Mouse (Mus musculus): Measurements from ENCODE around the gene Scube3.
A peak's percentile ranks its signal among the peaks of the same experiment; 100 is the strongest.

Gene Scube3

DNA sequence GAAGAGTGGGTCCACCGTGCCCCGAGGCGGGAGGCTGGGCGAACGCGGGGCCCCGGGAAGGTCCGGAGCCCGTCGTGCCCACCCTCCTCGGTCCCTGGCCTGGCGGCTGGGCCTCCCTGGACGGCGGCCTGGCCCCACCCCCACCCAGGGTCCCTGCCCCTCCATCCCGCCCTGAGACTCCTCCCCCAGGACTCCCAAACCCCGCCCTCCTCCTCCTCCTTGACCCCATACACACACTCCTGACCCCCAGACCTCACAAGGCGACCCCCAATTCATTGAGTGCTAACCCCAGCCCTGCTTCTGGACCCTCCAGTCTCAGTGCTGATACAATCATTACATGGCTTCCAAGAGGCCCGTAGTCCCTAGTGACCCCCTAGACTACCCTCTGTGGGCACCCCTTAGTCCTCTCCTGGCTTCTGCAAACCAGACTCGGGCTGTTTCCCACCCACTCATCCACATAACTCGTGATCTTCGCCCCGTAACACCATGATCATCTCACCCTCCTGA lies 35.7 kb downstream of the Scube3 start:
- DNase-seq (ENCODE audit: low spot score) = no peak

GRCm38 (mm10) chr17:28180331-28180730 lies 38.4 kb downstream of the Scube3 start:
- no peak for DNase-seq (ENCODE audit: low spot score)

DNA sequence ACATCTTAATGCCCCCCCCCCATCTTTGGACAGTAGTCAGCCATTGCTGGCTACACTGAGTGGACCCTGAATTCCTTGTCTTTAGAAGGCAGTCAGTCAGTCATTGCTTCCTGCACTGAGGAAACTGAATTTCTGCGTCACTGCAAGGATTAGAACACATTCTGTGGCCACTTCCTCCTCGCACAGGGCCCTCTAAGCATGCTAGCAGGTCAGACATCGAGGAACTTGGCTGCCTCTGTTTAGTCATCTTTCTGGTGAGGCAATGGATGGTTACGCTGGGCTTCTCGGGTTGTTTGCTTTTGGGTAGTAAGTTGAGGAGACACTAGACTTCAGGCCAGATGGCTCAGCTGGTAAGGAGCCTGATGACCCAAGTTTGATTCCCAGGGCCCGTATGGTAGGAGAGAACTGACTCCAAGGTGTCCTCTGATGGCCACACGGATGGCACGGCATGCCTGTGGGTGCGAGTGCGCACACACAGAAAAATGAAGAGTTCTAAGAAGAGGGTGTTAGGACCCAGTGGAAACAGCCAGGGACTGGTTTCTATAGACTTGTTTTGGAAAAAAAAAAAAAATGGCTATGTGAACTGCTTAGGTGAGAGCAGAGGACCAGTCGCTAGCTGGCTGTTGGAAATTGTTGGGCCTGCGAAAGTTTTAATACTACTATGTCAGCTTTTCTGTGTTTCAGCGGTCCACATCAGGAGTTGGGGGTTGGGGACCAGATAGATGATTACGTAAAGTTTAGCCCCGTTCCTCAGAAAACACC lies 39.0 kb downstream of the Scube3 start:
- DNase-seq (ENCODE audit: low spot score) = no peak

DNA sequence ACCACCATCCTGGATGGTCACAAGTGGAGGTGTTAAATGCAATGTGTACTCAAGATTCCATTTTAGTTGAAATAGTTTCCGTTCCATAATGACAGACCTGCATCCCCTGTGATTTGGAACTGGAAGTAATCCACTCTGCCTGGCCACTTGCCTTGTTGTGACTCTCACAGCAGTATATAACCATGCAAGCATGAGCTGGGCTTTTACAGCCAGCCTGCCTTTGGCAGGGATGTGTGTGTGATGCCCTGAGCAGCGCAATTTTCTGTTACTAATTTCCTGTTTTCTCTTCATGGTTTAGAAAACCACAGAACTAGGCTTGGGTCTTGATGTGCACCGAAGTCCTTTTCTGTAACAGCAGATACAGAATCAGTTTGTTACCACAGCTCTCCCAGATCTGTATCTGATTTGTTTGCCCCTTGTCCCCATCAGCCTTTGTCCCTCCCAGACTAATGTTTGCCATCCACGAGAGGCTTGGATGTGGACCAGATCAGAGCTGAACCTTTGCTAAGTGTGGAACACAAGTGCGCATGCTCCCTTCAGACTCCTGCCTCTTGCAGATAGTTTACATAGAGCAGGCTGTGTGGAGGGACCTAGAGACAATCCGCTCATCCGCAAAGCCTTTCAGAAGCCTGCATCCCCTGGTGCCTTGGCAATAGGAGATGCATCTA lies 43.2 kb downstream of the Scube3 start:
- DNase-seq (ENCODE audit: low spot score) = no peak

DNA sequence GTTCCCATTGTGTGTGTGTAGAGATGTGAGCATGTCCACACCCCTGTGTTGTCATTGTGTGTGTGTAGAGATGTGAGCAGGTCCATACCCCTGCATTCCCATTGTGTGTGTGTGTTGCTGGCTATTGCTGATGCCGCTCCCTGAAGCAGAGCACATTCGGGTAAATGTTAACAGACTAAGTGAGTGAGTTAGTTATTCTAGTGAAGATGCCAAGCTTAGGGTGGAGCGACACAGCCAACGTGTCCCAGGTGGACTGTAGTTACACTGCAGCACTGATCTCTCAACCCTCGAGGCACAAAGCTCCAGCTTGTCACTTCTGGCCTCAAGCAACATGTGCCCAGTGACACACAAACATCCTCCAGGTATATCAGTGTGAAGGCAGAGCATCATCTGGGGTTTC lies 46.4 kb downstream of the Scube3 start:
- no peak for DNase-seq (ENCODE audit: low spot score)

DNA sequence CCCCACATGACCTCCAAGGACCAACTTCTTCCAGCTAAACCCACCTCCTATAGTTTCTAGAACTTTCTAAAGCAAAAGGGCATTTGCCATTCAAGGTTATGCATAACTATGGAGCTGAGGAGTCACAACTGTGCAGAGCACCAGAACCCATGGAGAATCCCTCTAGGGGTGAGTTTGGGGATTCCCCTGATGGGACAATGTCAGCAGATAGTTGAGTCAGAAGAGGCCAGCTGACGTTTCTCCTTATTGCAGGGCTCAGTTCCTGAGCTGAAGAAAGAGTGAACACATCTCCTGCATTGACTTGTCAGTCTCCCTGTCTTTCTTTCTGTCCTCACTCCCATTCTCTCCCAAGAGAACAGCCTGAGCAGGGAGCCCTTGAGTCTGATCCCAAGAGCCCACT lies 50.8 kb downstream of the Scube3 start:
- no peak for DNase-seq (ENCODE audit: low spot score)

- no peak for DNase-seq (ENCODE audit: low spot score)
Measured at GRCm38 (mm10) chr17:28193559-28193958, 51.6 kb downstream of the Scube3 start.

DNA sequence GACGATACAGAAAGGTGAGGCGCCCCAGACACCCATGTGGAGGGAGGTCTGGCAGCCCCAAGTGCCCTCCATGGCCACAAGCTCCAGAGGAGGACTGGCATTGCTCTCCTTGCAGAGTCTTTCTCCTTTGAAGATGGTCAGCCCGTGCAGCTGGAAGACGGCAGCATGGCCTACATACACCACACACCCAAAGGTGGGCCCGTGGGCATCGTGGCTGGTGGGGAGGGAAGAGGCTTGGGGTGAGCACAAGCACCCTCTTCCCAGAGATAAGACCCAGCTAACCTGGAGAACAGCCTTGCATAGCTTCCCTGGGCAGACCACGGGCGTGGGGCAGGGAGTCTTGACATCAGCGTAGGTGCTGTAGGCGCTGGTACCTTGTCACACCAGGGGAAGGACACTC lies 53.1 kb downstream of the Scube3 start:
- no peak for DNase-seq (ENCODE audit: low spot score)

DNA sequence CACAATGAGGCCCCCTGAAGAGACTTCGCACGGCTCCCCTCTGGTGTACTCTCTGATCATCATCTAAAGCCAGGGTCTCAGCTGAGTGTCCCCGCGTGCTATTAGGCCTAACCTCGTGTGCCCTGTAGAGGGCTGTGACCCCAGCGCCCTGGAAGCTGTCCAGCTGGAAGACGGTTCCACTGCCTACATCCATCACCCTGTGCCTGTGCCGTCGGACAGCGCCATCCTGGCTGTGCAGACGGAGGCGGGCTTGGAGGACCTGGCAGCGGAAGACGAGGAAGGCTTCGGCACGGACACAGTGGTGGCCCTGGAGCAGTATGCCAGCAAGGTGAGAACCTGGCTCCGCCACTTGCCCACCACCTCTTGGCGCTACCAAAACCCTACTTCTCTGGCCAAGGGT lies 55.7 kb downstream of the Scube3 start:
- DNase-seq (ENCODE audit: low spot score) = no peak

GRCm38 (mm10) chr17:28201982-28202381 lies 60.0 kb downstream of the Scube3 start:
- no peak for DNase-seq (ENCODE audit: low spot score)

GRCm38 (mm10) chr17:28204052-28204720 lies 62.2 kb downstream of the Scube3 start:
- no peak for DNase-seq (ENCODE audit: low spot score)

DNA sequence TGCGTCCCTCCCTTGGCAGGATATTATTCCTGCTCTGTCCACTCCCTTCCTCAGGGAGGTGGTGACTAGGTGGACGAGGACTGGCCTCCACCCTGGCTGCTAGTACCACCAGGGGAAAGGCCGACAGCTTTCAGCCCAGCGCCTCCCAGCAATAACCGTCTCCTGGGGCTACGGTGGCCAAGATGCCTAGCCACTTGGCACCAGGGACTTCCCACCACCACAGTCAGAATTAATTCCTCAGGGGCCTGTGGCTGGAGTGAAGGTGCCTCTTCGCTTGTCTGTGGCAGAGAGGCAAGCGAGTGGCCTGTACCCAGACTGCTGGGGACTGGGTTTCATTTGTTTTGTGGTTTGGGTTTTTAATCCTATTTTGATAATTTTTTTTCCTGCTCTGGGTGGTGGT lies 63.5 kb downstream of the Scube3 start:
- DNase-seq (ENCODE audit: low spot score) = no peak

DNA sequence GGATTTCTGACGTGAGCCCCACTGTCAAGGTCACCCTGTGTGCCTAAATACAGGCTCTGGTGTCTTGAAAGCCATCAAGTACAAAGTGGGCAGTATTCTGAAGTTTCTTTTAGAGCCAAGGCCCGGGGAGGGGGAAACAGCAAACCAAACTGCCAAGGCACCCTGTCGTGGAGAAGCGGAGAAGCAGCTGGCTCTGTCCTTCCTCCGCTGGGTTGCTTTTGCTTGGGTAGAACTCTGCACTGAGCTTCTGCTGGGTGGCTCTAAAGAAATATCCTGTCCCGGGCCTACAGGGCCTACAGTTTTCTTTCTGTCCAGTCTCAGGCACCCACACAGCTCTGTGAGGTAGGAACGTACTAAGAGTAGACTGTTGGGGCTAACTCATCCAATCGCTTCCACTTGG lies 65.2 kb downstream of the Scube3 start:
- DNase-seq (ENCODE audit: low spot score) = no peak

GRCm38 (mm10) chr17:28207591-28208313 lies 65.8 kb downstream of the Scube3 start, which contains the start of gene Def6:
TSS of gene Def6 (plus strand) at chr17:28207778.
- peak; percentile 63 for DNase-seq (ENCODE audit: low spot score)

GRCm38 (mm10) chr17:28208314-28208612 lies 66.3 kb downstream of the Scube3 start:
- no peak for DNase-seq (ENCODE audit: low spot score)

- no peak for DNase-seq (ENCODE audit: low spot score)
Measured at GRCm38 (mm10) chr17:28209457-28210110, 67.6 kb downstream of the Scube3 start.

DNA sequence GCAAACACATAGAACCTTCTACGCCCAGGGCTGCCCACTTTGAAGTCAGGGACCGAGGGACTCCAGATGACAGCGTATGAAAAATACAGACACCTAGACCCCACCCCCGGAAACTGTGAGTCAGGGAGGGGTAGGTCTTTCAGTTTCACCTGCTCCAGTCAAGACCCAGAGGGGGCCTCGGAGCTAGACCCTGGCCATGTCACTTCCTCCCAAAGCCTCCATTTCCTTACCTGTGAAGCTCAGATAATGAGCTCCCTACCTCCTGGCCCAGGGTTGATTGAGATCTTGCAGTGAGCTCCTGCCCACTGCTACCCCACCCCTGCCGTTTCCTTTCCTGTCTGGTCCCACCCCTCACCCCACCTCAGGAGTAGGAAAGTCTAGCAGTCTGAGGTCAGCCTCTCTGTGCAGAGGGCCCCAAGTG lies 70.0 kb downstream of the Scube3 start:
- DNase-seq (ENCODE audit: low spot score) = no peak

- DNase-seq (ENCODE audit: low spot score) = no peak
Measured at GRCm38 (mm10) chr17:28212391-28212790, 70.5 kb downstream of the Scube3 start.

DNA sequence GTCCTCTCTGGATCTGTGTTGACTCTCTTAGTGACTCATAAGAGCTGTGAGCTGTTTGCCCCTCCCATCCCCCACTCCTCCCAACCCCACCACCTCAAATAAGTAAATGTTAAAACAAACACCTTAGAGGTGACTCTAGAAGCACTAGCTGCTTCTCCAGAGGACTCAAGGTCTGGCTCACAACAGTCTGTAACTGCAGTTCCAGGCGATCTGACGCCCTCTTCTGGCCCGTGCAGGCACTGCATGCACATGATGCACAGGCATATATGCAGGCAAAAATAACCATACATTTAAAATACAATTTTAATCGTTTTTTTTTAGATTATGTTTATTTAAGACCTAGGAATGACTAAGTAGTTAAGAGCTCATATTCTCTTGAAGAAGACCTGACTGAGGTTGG lies 71.3 kb downstream of the Scube3 start:
- DNase-seq (ENCODE audit: low spot score) = no peak

DNA sequence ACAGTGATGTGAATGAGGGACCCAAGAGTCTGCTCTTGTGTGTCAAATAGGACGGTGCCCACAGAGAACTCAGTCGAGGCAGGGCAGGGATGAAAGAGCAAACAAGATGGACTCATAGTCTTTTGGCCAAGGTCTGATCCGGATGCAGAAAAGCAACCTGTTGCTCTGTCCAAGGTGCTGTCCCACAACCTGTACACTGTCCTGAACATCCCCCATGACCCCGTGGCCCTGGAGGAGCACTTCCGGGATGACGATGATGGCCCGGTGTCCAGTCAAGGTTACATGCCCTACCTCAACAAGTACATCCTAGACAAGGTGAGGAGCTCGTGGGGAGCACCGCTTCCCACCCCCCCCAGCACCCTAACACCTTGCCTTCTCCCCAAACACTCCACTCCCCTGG lies 74.8 kb downstream of the Scube3 start:
- no peak for DNase-seq (ENCODE audit: low spot score)

- DNase-seq (ENCODE audit: low spot score) = no peak
Measured at GRCm38 (mm10) chr17:28217721-28218649, 76.0 kb downstream of the Scube3 start.

Measured in ovary, adult 18-20 months (tissue).